Mouse (Mus musculus) c-Kit-positive CD71-positive TER-119-negative erythroid progenitor cells, embryonic 14.5 days (primary cell): ENCODE measurements at regions not wholly inside any gene's neighbourhood (a gene's known extent, or its start where the extent isn't known, plus 50 kb on each side); places are given as distances from the start of the nearest gene placed in this dataset.
A peak's percentile ranks its signal among the peaks of the same experiment; 100 is the strongest.

Source experiments
- DNase-seq: peaks from one replicate; pipeline ENCODE4 v3.0.0-alpha.2; 2013; ENCODE audit warnings: low read depth

- DNase-seq: no peak
These were observed 173.0 kb upstream of the Tbx3 start for GRCm38 (mm10) chr5:119497501-119497900.

- peak; percentile 32 for DNase-seq
These were observed 172.0 kb upstream of the Tbx3 start for GRCm38 (mm10) chr5:119498431-119498830.

DNA sequence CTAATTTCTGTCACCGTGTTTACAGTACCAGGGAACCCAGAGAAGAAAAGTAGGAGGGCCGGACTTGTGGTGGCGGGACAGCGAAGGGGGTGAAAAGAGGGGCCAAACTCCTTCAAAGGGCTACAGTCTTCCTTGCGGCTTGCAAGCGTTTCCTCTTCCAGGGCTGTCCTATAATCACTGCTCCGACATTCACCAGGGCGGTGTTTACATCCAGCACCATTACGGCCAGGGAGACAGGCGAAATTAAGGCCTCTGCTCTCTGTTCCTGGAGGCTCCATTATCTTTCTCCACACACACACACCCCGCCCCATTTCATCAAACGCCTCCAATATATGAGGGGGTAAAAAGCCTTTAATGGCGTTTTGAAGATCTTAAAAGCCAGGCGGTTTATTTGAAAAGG, 162.8 kb upstream of the Tbx3 start:
- DNase-seq: no peak

GRCm38 (mm10) chr5:119518506-119519252, 151.8 kb upstream of the Tbx3 start:
- DNase-seq: no peak

- no peak for DNase-seq
These were observed 146.3 kb upstream of the Tbx3 start for GRCm38 (mm10) chr5:119524171-119524570.

DNA sequence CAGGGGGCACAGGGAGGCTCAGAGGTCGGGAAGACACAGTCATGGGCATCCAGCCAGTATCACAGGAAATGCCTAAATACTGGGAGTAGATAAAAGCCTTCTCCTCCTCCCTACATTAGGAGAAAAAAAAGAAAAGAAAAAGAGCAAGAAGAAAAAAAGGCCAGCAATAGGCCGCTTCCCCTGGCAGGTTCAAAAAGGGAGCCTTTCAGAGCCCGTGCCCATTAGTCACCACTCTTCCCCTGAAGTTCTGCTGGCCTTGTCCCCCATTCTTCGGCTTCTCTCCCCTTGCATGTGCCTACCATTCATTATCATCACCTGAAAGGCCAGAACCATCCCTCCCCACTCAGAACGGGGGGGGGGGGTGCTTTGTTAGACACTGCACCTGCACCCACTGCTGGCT, 144.5 kb upstream of the Tbx3 start:
- DNase-seq: no peak

GRCm38 (mm10) chr5:119530009-119530408, 140.5 kb upstream of the Tbx3 start:
- no peak for DNase-seq

- no peak for DNase-seq
These were observed 135.5 kb upstream of the Tbx3 start for GRCm38 (mm10) chr5:119534946-119535345.

- DNase-seq: no peak
These were observed 127.6 kb upstream of the Tbx3 start for GRCm38 (mm10) chr5:119542836-119543235.

- DNase-seq: no peak
These were observed 126.8 kb upstream of the Tbx3 start for GRCm38 (mm10) chr5:119543716-119544115.

DNA sequence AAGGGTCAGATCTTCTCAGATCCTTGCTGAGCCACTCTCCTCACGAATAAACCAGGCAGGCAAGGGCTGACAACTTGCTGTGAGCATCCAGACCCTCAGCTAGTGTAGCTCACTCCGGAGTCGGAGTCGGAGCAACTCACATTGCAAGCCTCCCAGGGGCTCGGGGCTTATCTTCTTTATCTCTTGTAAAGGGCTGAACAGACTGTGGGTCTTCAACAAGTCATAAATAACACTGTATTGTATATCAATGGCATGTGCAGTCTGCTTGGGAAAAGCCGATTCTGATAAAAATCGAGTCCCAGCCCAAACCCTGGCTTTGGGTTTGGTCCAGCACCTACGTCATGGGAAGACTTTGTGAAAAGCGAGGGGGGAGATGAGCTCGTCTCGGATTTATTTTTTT, 125.8 kb upstream of the Tbx3 start:
- no peak for DNase-seq

- DNase-seq: no peak
These were observed 123.4 kb upstream of the Tbx3 start for GRCm38 (mm10) chr5:119547070-119547469.

GRCm38 (mm10) chr5:119550916-119551315, 119.6 kb upstream of the Tbx3 start:
- DNase-seq: no peak

DNA sequence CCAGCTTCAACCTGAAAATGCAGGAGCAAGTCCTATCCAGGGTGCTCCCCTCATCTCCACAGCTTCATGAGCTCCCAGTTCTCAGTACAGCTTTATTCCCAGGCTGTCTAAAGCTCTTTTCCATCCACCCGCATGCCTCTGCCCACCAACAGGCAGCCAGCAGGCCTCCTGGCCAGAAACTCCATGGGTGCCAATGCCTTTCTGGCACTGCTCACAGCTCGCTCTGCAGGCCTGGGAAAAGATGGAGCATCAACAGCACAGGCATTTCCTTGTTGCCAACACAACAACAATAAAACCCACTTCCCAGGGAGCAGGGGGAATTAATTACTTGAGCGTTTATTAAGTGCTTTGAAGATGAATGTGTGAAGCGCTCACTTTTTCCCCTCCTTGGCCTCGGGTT, 117.0 kb upstream of the Tbx3 start:
- DNase-seq: no peak

GRCm38 (mm10) chr5:119557071-119557470, 113.4 kb upstream of the Tbx3 start:
- no peak for DNase-seq

DNA sequence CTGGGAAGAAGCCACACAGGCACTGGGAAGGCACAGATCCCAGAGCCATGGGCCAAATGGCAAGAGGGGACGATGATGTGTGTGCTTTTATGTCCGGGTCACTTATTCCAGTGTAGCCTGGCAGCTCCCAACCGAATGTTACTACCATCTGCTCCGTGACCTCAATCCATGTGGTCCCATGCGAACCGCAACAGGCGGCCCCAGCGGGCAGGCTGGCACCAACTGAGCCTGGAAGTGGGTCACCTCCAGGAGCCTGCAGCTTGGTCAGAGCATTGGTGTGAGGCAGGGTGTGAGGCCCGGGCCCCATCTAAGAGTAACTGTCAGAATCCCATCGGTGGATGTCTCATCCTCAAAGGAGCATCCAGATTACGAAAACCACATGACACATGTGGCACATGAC, 110.8 kb upstream of the Tbx3 start:
- no peak for DNase-seq

DNA sequence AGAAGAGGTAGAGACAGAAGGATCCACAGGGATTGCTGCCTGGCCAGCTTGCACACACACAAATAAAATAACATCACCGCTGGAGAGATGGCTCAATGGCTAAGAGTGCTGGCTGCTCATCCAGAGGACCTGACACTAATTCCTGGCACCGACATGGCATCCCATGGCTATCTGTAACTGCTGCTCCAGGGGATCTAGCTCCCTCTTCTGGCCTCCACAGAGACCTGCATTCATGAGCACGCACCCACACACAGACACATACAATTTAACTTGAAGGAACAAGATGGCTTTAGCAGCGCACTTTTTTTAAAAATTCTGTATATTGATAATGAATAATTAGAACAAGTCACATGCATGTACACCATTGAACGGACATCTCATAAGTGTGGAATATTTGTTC, 110.1 kb upstream of the Tbx3 start:
- DNase-seq: no peak

DNA sequence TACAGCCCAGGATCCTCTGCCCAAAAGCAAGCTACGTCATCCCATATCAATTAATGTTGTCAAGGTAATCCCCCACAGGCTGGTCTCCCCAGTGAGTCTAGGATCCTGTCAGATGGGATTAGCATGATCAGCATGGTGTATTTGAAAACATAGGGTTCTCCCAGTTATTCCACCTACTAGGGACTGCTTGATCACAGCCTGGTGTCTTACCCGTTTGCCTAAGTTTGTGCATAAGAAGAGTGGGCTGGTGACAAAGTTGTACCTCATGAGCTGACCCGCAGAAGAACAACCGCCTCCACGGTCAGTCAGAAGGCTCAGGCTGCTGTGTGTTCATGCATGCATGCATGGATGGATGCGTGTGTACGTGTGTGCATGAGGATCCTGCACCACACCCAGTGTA, 108.9 kb upstream of the Tbx3 start:
- DNase-seq: no peak

- DNase-seq: no peak
These were observed 106.7 kb upstream of the Tbx3 start for GRCm38 (mm10) chr5:119563510-119564351.

DNA sequence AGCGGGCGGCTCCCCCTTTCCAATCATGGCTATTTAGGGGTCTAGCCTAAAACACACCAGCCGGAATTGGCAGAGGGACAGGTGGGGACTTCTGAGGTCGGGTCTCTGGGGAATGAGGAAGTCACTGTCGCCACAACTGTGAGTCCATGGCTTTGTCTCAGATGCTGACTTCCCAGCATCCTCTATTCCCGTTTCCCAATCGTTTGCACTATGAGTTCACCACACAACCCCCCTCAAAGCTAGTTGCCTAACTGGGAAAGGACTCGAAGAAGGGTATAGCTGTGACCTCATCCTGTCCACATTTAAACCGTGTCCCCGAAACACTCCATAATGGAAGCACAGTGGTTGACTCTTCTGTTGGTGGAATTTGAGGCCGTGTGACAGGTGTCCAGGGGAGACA, 102.8 kb upstream of the Tbx3 start:
- DNase-seq: no peak

DNA sequence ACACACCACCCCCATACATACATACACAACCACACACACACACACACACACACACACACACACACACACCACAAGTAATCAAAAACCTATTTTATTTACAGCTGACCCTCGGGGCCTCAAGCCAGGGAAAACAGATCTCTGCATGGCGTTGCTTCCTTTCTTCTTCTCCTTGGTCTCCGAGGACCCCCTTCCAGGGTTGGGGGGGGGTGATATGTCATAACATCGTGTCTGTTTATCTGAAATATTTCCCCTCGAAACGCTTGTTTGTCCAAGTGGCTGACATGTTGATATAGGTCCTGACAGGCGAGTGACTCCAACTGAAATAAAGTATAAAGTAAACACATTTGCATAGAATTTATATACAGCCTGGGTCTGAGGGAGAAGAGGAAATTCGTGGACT, 100.4 kb upstream of the Tbx3 start:
- DNase-seq: no peak

DNA sequence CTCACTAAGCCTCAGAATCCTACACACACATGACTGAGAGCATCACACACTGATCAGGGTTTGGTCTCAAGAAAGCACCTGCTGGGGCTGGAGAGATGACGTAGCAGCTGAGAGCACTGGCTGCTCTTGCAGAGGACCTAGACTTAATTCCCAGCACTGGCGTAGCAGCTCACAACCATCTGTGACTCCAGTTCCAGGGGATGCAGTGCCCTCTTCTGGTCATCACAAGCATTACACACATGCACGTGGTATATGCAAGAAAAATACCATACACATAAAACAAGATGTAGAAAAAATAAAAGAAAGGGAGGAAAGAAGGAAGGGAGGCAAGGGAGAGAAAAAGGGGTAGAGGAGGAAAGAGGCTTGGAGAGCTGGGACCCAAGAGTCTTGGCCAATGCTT, 98.8 kb upstream of the Tbx3 start:
- DNase-seq: no peak

DNA sequence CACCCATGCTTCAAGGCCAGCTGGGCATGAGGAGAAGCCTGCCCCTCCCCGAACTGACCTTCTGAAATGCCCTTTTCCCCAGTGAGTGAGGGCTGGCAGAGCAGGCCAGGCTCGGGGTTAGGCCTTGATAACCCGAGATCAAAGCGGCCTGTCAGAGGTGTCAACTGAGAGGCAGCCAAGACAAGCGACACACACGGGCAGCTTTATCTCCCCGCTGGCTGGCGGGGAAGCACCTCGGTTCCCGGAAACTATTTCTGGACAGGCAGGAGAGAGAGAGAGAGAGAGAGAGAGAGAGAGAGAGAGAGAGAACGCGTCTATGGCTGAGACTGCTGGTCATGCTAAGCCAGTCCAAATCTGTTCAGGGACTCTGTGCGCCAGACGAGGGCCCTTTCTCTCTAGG, 95.3 kb upstream of the Tbx3 start:
- no peak for DNase-seq

DNA sequence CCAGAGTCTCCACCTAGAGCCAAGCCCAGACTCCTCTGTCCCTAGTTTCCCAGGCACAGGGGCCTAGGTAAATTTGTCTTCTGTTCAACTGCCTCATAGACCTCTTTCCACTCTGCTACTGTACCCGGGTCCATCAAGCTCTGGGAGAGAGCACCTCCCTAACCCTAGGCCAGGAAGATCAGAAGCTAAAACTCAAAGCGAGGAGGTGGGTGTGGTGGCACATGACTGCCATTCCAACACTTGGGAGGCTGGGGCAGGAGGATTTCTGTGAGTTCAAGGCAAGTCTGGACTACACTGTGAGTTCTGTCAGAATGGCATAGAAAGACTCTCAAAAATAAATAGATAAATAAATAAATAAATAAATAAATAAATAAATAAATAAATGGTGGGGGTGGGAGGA, 91.2 kb upstream of the Tbx3 start:
- DNase-seq: no peak
